Mouse (Mus musculus) embryo, embryonic 10.5 days (tissue): ENCODE measurements around the gene Tshr.
"Not testable (repeated sequence)": the region's sequence is repeated elsewhere in the genome, so short reads cannot be mapped to it uniquely, and the experiment has no call there.

Experiments used
- DNase-seq: peaks from one replicate; pipeline ENCODE4 v3.0.0-alpha.2; 2015; ENCODE audit warnings: low spot score

Tshr gene

GRCm38 (mm10) chr12:91384281-91385017, at the start of gene Tshr, which contains the start of gene Cep128:
Tshr (plus strand) TSS chr12:91384563.
Cep128 (minus strand) TSS chr12:91384409.
- DNase-seq: peak; percentile 97

GRCm38 (mm10) chr12:91338656-91339055, 45.7 kb upstream of the Tshr start:
- DNase-seq: not testable (repeated sequence)

GRCm38 (mm10) chr12:91353783-91354182, 30.6 kb upstream of the Tshr start:
- DNase-seq: no peak

GRCm38 (mm10) chr12:91369173-91369572, 15.2 kb upstream of the Tshr start:
- DNase-seq: no peak

GRCm38 (mm10) chr12:91383516-91384264, 673 bp upstream of the Tshr start:
- DNase-seq: no peak

- DNase-seq: peak; percentile 91
Observed at GRCm38 (mm10) chr12:91400232-91401048, 16.1 kb downstream of the Tshr start.

- no peak for DNase-seq
Observed at GRCm38 (mm10) chr12:91401049-91401352, 16.6 kb downstream of the Tshr start.

- DNase-seq: no peak
Observed at GRCm38 (mm10) chr12:91410306-91410705, 25.9 kb downstream of the Tshr start.

GRCm38 (mm10) chr12:91412461-91413182, 28.3 kb downstream of the Tshr start:
- DNase-seq: peak; percentile 70

GRCm38 (mm10) chr12:91415112-91415511, 30.7 kb downstream of the Tshr start:
- DNase-seq: no peak

GRCm38 (mm10) chr12:91416828-91417227, 32.5 kb downstream of the Tshr start:
- no peak for DNase-seq

GRCm38 (mm10) chr12:91418791-91419190, 34.4 kb downstream of the Tshr start:
- DNase-seq: peak; percentile 78

GRCm38 (mm10) chr12:91421272-91421671, 36.9 kb downstream of the Tshr start:
- DNase-seq: no peak

- DNase-seq: peak; percentile 54
Observed at GRCm38 (mm10) chr12:91423125-91423820, 38.9 kb downstream of the Tshr start.

GRCm38 (mm10) chr12:91426499-91426898, 42.1 kb downstream of the Tshr start:
- DNase-seq: no peak

- no peak for DNase-seq
Observed at GRCm38 (mm10) chr12:91427129-91427528, 42.8 kb downstream of the Tshr start.

GRCm38 (mm10) chr12:91482195-91482733, 97.9 kb downstream of the Tshr start:
- no peak for DNase-seq

GRCm38 (mm10) chr12:91486342-91486741, 102.0 kb downstream of the Tshr start:
- no peak for DNase-seq

GRCm38 (mm10) chr12:91488406-91488805, 104.0 kb downstream of the Tshr start:
- DNase-seq: no peak

GRCm38 (mm10) chr12:91495497-91496225, 111.3 kb downstream of the Tshr start:
- DNase-seq: no peak
